Comparison of ENCODE assay signal across 9 mouse cellular contexts in genomic region chr8:102782707-102783489, GRCm38 (mm10). TPM values are rescaled to one million over a fixed set of nuclear protein-coding genes. Genes with fewer than 3 reads are reported as not detected.
DNase-seq lines count a peak whose midpoint lies in the region; ATAC-seq and TF ChIP-seq lines count a peak whose summit lies in the region.
"Had no signal": no experiment of that assay in that cellular context is flagged by ENCODE, and none has a peak within 500 bp of the region (broad histone marks: within the 10 kb centered on the region; RNA-seq: fewer than 3 reads in every experiment).

No protein-coding gene starts in this region.

- peak overlapping the region; percentile 74 for H3K4me3 ChIP-seq in gastrocnemius, adult 2 months
- H3K4me3 ChIP-seq in hindbrain, embryonic 10.5 days, result peak overlapping the region; percentile 85
- peak overlapping the region; percentile 79 for H3K4me3 ChIP-seq in midbrain, embryonic 14.5 days (replicated peaks; ENCODE audit: low read depth, low read length)

- H3K36me3 ChIP-seq in hindbrain, embryonic 10.5 days, result peaks cover 4% of the 10 kb centered on the region
- no peaks in the 10 kb centered on the region for H3K36me3 ChIP-seq in midbrain, embryonic 14.5 days (ENCODE audit: control insufficient read depth, insufficient read depth, low read length)

- peak overlapping the region; percentile 77 for H3K4me2 ChIP-seq in midbrain, embryonic 14.5 days (ENCODE audit: low read length)

- DNase-seq in gastrocnemius, adult 2 months, result no peak
- no peak for DNase-seq in gastrocnemius, postnatal 14 days
- DNase-seq in NIH3T3 (ENCODE audit: low read depth), result peak; percentile 29
- DNase-seq in hindbrain, embryonic 10.5 days (ENCODE audit: low spot score), result peak; percentile 20
- peak; percentile 45 for DNase-seq in midbrain, embryonic 14.5 days
- no peak for DNase-seq in spleen, postnatal 4 days (ENCODE audit: low spot score in 2 of 2)

- peak overlapping the region; percentile 85 for H3K9ac ChIP-seq in midbrain, embryonic 14.5 days (replicated peaks; ENCODE audit: low read length)

- TF ChIP-seq CTCF in gastrocnemius, adult 2 months (IDR thresholded peaks at IDR 0.05), result no peak

- no peak overlapping the region for H3K27ac ChIP-seq in gastrocnemius, adult 2 months
- H3K27ac ChIP-seq in hindbrain, embryonic 10.5 days, result peak overlapping the region; percentile 93
- H3K27ac ChIP-seq in midbrain, embryonic 14.5 days (replicated peaks; ENCODE audit: low read depth, low read length), result peak overlapping the region; percentile 92

- ATAC-seq in midbrain, embryonic 14.5 days (ENCODE audit: low FRiP score, low TSS enrichment), result no peak
- no peak for ATAC-seq in erythroid progenitor cell, adult 5-6 weeks (replicated peaks; ENCODE audit: low FRiP score, poor library complexity, severe bottlenecking)
- no peak for ATAC-seq in megakaryocyte progenitor cell, adult 5-6 weeks (replicated peaks; ENCODE audit: poor library complexity)
- ATAC-seq: activated CD4-positive, CD25-positive, alpha-beta regulatory T cell, adult 4 months had no signal

- no peaks in the 10 kb centered on the region for H3K9me3 ChIP-seq in hindbrain, embryonic 10.5 days
- H3K9me3 ChIP-seq in midbrain, embryonic 14.5 days (ENCODE audit: control insufficient read depth, low read length), result no peaks in the 10 kb centered on the region

- H3K27me3 ChIP-seq in hindbrain, embryonic 10.5 days (ENCODE audit: insufficient read depth, poor library complexity, severe bottlenecking), result peaks cover 26% of the 10 kb centered on the region
- H3K27me3 ChIP-seq in midbrain, embryonic 14.5 days (ENCODE audit: control insufficient read depth, insufficient read depth, low read length), result peaks cover 13% of the 10 kb centered on the region

- intact Hi-C loops in gastrocnemius, adult 2 months (cut with DNase I), result no loop called here
- intact Hi-C loops in gastrocnemius, postnatal 14 days (cut with DNase I; ENCODE audit: low total_unique reads), result no loop called here

- 1% methylated on average over 11 of the region's 11 CpGs for WGBS in hindbrain, embryonic 10.5 days
- WGBS in midbrain, embryonic 14.5 days, result 4% methylated on average over 11 of the region's 11 CpGs

- H3K4me1 ChIP-seq in hindbrain, embryonic 10.5 days (replicated peaks), result peaks cover 47% of the 10 kb centered on the region
- peaks cover 17% of the 10 kb centered on the region; the same call in 1 of the 2 replicates for H3K4me1 ChIP-seq in midbrain, embryonic 14.5 days (ENCODE audit: control insufficient read depth, insufficient read depth, low read length)

RNA-seq across cellular contexts. Expression of gene Cdh11, which starts 2.5 kb away (rescaled TPM):
- total RNA-seq in gastrocnemius, adult 2 months (2021), result 1 to 10 TPM in 1 of 2 experiments, under 1 TPM in 1; 0.99 to 2.5 TPM
- total RNA-seq in gastrocnemius, postnatal 14 days (2021), result 10 to 100 TPM in 1 of 2 experiments, 1 to 10 TPM in 1; 7.8 to 11.5 TPM
- 67.4 and 68.2 TPM in 2 replicates for polyA plus RNA-seq in hindbrain, embryonic 10.5 days (2016; fragmentation: Nextera tagmentation; extraction: Ambion mirVana)
- 28.8 and 43.3 TPM in 2 replicates for polyA plus RNA-seq in midbrain, embryonic 14.5 days (2014; fragmentation: Nextera tagmentation; extraction: Ambion mirVana)
- total RNA-seq in erythroid progenitor cell, adult 5-6 weeks (2015; ENCODE audit: low replicate concordance), result 1.3 and 5.4 TPM in 2 replicates
- 0.83 and 1.2 TPM in 2 replicates for total RNA-seq in erythroid progenitor cell, adult 5-6 weeks (2017; ENCODE audit: low replicate concordance)
- total RNA-seq in megakaryocyte progenitor cell, adult 5-6 weeks (2015), result 0.12 TPM in 2 replicates
- not detected in 2 replicates for total RNA-seq in megakaryocyte progenitor cell, adult 5-6 weeks (2017)

Comparison
In these comparisons a context has a peak if more than half of its experiments do, and no peak if none do; other contexts are left out.
1. DNase-seq: peak in NIH3T3 (single experiment), hindbrain, embryonic 10.5 days (single experiment) and midbrain, embryonic 14.5 days (single experiment); none in gastrocnemius, adult 2 months (single experiment), gastrocnemius, postnatal 14 days (single experiment) and spleen, postnatal 4 days (0 of 2).
2. Peak in every context shown above with its lines, with median percentiles within 50 percentile points of each other: H3K4me3 ChIP-seq.